Mouse (Mus musculus) testis, adult 2 months (tissue): ENCODE data around the gene Arf5.

ENCODE experiments used
- CTCF ChIP-seq: fragments of 200-500 bp; IDR thresholded peaks from 2 replicates; pipeline ENCODE4 v1.5.1; 2012; ENCODE audit warnings: low read depth, mild to moderate bottlenecking, inconsistent platforms, low read length, moderate library complexity; ENCODE audit not compliant: control insufficient read depth, insufficient read depth, insufficient replicate concordance
- POLR2A ChIP-seq: fragments of 200-500 bp; IDR thresholded peaks from 2 replicates; pipeline ENCODE4 v1.6.1; 2012; ENCODE audit warnings: low read depth, mild to moderate bottlenecking, inconsistent platforms, low read length, moderate library complexity; ENCODE audit not compliant: control insufficient read depth

DNA sequence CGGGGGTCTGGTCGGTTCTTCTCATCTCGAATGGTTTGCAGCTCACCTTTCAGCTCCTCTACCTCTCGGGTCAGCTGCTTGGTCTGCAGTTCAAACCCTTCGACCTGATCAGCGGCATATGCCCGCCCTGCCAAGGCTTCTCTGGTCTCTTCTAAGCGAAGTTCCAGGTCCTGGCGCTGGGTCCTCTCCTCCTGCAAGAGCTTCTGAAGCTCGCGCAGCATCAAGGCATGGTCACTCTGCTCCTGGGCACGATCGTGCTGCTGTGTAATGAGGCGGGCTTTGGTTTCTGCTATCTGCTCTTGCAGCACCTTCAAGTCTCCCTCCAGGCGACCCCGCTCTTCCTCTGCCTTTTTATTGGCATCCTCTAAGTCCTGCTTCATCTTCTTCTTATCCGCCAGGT is 3.0 kb upstream of the Arf5 start:
- TF ChIP-seq POLR2A (no peak), CTCF (no peak)
